Mouse (Mus musculus): ENCODE results near the gene Cpeb4.

DNA sequence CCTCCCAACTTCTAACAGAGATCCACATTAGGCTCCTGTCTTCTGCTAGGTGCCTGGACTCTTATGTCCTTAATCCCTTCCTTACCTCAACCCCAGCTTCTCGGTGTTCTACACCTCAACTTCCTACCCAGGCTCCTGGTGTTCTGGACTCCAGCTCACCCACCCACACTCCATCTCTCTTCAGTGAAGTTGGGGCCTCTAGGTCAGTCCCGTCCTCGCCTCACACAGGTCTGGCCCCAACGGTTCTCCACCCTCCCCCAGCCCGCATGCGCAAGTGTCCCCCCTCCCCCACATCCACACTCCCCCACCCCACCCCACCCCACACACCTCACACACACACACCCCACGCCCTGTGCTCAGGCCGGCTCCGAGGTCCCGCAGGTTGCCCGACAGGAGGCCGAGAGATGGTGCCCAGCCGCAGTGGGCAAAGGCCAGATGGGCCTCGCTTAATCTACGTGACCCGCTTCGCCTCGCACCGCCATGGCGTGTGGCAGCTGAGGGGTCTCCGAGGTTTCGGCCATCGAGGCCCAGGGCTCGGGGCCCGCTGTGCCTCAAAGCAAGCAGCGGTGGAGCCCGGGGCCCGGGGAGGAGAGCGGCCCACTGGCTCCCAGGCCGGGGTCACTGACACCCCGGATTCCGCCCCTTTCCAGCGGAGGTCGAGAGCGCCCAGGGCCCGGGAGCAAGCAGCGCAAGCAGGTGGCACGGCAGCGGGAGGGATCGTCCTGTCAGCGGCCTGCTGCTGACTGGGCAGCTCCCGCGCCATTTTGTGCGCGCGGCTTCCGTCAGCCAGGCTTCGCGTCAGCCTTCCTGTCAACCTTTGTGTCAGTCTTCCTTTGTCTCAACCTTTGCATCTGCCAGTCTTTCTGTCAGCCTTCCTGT, 93.5 kb downstream of the Cpeb4 start, which contains the start of gene 4930524B15Rik:
- no peak for TF ChIP-seq CTCF (IDR thresholded peaks at IDR 0.05; ENCODE audit: borderline replicate concordance, insufficient read depth, low read depth, low read length)
- TF ChIP-seq POLR2A (IDR thresholded peaks at IDR 0.05; ENCODE audit: borderline replicate concordance, insufficient read depth, low read length): no peak
